Mouse (Mus musculus): Measurements from ENCODE around the gene Lmo3. TPM values are rescaled to one million over a fixed set of nuclear protein-coding genes. Genes with fewer than 3 reads are reported as not detected.

The Lmo3 gene
- total and polyA plus RNA-seq, 3 experiments, result not detected

DNA sequence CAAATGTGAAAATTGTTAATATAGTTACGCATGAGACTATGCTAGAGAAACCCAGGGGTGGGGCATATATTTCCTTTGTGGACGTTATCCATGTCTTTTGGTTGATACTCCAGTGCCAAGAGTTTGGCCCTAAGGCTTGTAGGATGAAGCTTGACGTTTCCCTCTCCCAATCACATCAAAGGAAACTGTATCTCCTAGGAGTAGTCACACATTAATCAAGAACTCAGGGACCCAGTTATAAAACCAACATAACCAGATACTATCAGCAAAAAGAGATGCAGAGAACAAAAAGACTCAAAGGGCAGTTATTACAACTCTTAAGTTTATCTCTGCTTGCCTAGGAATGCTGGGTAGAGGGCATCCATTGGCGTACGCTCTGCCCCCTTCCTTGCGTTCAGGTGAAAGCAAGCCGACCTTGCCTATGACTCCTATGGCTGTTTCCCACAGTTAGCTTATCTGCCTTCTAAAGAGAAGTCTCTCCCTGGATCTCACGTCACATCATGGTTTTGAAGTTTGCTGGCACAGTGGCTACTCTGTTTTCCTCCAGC, 261.5 kb downstream of the Lmo3 start:
- Histone ChIP-seq H3K9ac (ENCODE audit: insufficient read depth, low read depth) (no peak overlapping the region), H3K36me3 (replicated peaks in 1 of 2; ENCODE audit: control insufficient read depth in 1 of 2, insufficient read depth in 1 of 2, low read length in 1 of 2) (no peaks in the 10 kb centered on the region), H3K9me3 (replicated peaks; ENCODE audit: low read length) (peaks cover 55% of the 10 kb centered on the region), H3K27me3 (replicated peaks) (no peaks in the 10 kb centered on the region), H3K79me2 (replicated peaks; ENCODE audit: control insufficient read depth, extremely low read depth, insufficient read depth, poor library complexity, severe bottlenecking) (no peaks in the 10 kb centered on the region), H3K4me2 (ENCODE audit: insufficient read depth, low read depth, poor library complexity, severe bottlenecking) (no peak overlapping the region), H3K27ac (ENCODE audit: insufficient read depth, low read depth) (no peak overlapping the region), H3K4me3 (replicated peaks in 1 of 3; ENCODE audit: low read depth in 2 of 3, low read length in 2 of 3, poor library complexity in 1 of 3) (no peak overlapping the region), H3K4me1 (ENCODE audit: control insufficient read depth in 1 of 2, insufficient read depth in 2 of 2) (no peaks in the 10 kb centered on the region)
- no peak for TF ChIP-seq JUN (IDR thresholded peaks at IDR 0.05; ENCODE audit: insufficient read depth, low read depth, low read length)
- no peak for TF ChIP-seq NRF1 (IDR thresholded peaks at IDR 0.05; ENCODE audit: low read depth, low read length)
- TF ChIP-seq TCF12 (IDR thresholded peaks at IDR 0.05; ENCODE audit: low read depth, low read length), result no peak
- TF ChIP-seq SIN3A (IDR thresholded peaks at IDR 0.05; ENCODE audit: low read length), result no peak
- TF ChIP-seq BHLHE40 (IDR thresholded peaks at IDR 0.05; ENCODE audit: low read depth, low read length), result no peak
- TF ChIP-seq NELFE (IDR thresholded peaks at IDR 0.05; ENCODE audit: low read depth, low read length), result no peak
- TF ChIP-seq EP300 (IDR thresholded peaks at IDR 0.05; ENCODE audit: low read length), result no peak
- TF ChIP-seq CTCF (conservative IDR thresholded peaks at IDR 0.05 in 1 of 2, IDR thresholded peaks at IDR 0.05 in 1 of 2; ENCODE audit: low read depth in 2 of 2, low read length in 2 of 2), result no peak
- TF ChIP-seq RAD21 (IDR thresholded peaks at IDR 0.05; ENCODE audit: low read depth, low read length), result no peak
- no peak for TF ChIP-seq MAFK (IDR thresholded peaks at IDR 0.05; ENCODE audit: insufficient replicate concordance, low read length)
- TF ChIP-seq POLR2AphosphoS2 (IDR thresholded peaks at IDR 0.05; ENCODE audit: low read depth, low read length), result no peak
- TF ChIP-seq ZKSCAN1 (IDR thresholded peaks at IDR 0.05; ENCODE audit: borderline replicate concordance, low read depth, low read length), result no peak
- no peak for TF ChIP-seq ETS1 (conservative IDR thresholded peaks at IDR 0.05; ENCODE audit: low read depth, low read length)
- no peak for TF ChIP-seq USF2 (conservative IDR thresholded peaks at IDR 0.05; ENCODE audit: low read depth, low read length)
- TF ChIP-seq ELF1 (IDR thresholded peaks at IDR 0.05; ENCODE audit: low read depth, low read length), result no peak
- no peak for TF ChIP-seq GABPA (IDR thresholded peaks at IDR 0.05; ENCODE audit: insufficient replicate concordance, low read depth, low read length)
- no peak for TF ChIP-seq RCOR1 (conservative IDR thresholded peaks at IDR 0.05; ENCODE audit: low read depth, low read length)
- no peak for TF ChIP-seq HCFC1 (IDR thresholded peaks at IDR 0.05; ENCODE audit: low read depth, low read length)
- no peak for DNase-seq (ENCODE audit: extremely low read depth)
- in situ Hi-C loops (cut with MboI; ENCODE audit: low pct_ligation_motif_present, low pct_unique_long_range_greater_than_20kb, low sequenced_read_pairs), result no loop called here
- dilution Hi-C loops (cut with MboI; ENCODE audit: extremely low pct_ligation_motif_present, extremely low pct_unique_long_range_greater_than_20kb, low sequenced_read_pairs), result no loop called here

Other genes with a start within 250 kb of the Lmo3 start
- gene Igbp1b, start 76.6 kb upstream of the Lmo3 start, total RNA-seq (2012; rRNA removed), result not detected in 2 replicates
- gene Igbp1b, start 76.6 kb upstream of the Lmo3 start, total RNA-seq (2014; rRNA removed), result not detected in 2 replicates
- not detected in 2 replicates for gene Igbp1b, start 76.6 kb upstream of the Lmo3 start, polyA plus RNA-seq (2012; ENCODE audit: insufficient read length, low read depth)